In genomic region chr15:80997077-80997476, GRCm38 (mm10) we compare ENCODE assay signal across 13 mouse cellular contexts.
"Had no signal": no experiment of that assay in that cellular context is flagged by ENCODE, and none has a peak within 500 bp of the region (broad histone marks: within the 10 kb centered on the region; RNA-seq: fewer than 3 reads in every experiment).

No protein-coding gene starts in this region.

- DNase-seq: kidney, adult 8-10 months; kidney, postnatal 25 days; lung, postnatal 10 days; right cerebral cortex, postnatal 4 days; spleen, adult 18-20 months; thymus, adult 18-20 months; thymus, postnatal 14 days had no signal

- H3K27ac ChIP-seq: hindbrain, embryonic 14.5 days; limb, embryonic 12.5 days; midbrain, embryonic 10.5 days; neural tube, embryonic 15.5 days had no signal

- H3K4me2 ChIP-seq: hindbrain, embryonic 14.5 days; limb, embryonic 12.5 days; neural tube, embryonic 15.5 days had no signal

- ATAC-seq: intestine, postnatal 0 days had no signal

- H3K4me1 ChIP-seq: limb, embryonic 12.5 days; neural tube, embryonic 15.5 days had no signal

- H3K36me3 ChIP-seq: limb, embryonic 12.5 days; midbrain, embryonic 10.5 days; neural tube, embryonic 15.5 days had no signal

- H3K27me3 ChIP-seq: limb, embryonic 12.5 days; neural tube, embryonic 15.5 days had no signal

- H3K4me3 ChIP-seq: limb, embryonic 12.5 days; midbrain, embryonic 10.5 days; myocyte; neural tube, embryonic 15.5 days had no signal

- H3K9me3 ChIP-seq: limb, embryonic 12.5 days; midbrain, embryonic 10.5 days; neural tube, embryonic 15.5 days had no signal

- H3K9ac ChIP-seq: hindbrain, embryonic 14.5 days; limb, embryonic 12.5 days; neural tube, embryonic 15.5 days had no signal
